Mouse (Mus musculus) neural tube, embryonic 12.5 days (tissue): ENCODE data around the gene Rgl1. TPM values are rescaled to one million over a fixed set of nuclear protein-coding genes. Genes with fewer than 3 reads are reported as not detected.
A peak's percentile ranks its signal among the peaks of the same experiment; 100 is the strongest.

ENCODE experiments used
- ATAC-seq: fragments of 200-750 bp; cut with Nextera tagmentation; 2 replicates; pipeline ENCODE4 v1.8.0; 2017; ENCODE audit warnings: low read depth, mild to moderate bottlenecking, moderate TSS enrichment, moderate library complexity; ENCODE audit not compliant: low FRiP score
- H3K27ac ChIP-seq: fragments of 300-500 bp; sonication (generic); 2 replicates; pipeline ENCODE4 v1.5.1; 2016
- H3K27me3 ChIP-seq: fragments of 300-500 bp; sonication (generic); replicated peaks from 2 replicates; pipeline ENCODE4 v1.6.1; 2016; ENCODE audit warnings: mild to moderate bottlenecking
- H3K36me3 ChIP-seq: fragments of 300-500 bp; sonication (generic); 2 replicates; pipeline ENCODE4 v1.6.1; 2016; ENCODE audit warnings: mild to moderate bottlenecking
- H3K4me1 ChIP-seq: fragments of 300-500 bp; sonication (generic); 2 replicates; pipeline ENCODE4 v1.6.1; 2016
- H3K4me2 ChIP-seq: fragments of 300-500 bp; sonication (generic); replicated peaks from 2 replicates; pipeline ENCODE4 v1.6.1; 2016; ENCODE audit warnings: mild to moderate bottlenecking
- H3K4me3 ChIP-seq: fragments of 300-500 bp; sonication (generic); 2 replicates; pipeline ENCODE4 v1.5.1; 2016
- H3K9ac ChIP-seq: fragments of 300-500 bp; sonication (generic); 2 replicates; pipeline ENCODE4 v1.6.1; 2016; ENCODE audit warnings: mild to moderate bottlenecking
- H3K9me3 ChIP-seq: fragments of 300-500 bp; sonication (generic); 2 replicates; pipeline ENCODE4 v1.6.1; 2016; ENCODE audit warnings: mild to moderate bottlenecking
- WGBS: fragments of 180-500 bp; shearing (Covaris S2); methylation state at CpG from one replicate; pipeline ENCODE4 v1.1.7; 2016; 5-methylcytosine and 5-hydroxymethylcytosine counted together
- polyA plus RNA-seq: library from polyadenylated mRNA; unstranded; fragments of >200 nt; fragmentation: Nextera tagmentation; extraction: Ambion mirVana; gene quantifications from 2 replicates; pipeline ENCODE4 v1.2.1, GENCODE M21; 2016

The Rgl1 gene
- polyA plus RNA-seq, 1 experiment from 2014 or later, result 22.7 TPM

DNA sequence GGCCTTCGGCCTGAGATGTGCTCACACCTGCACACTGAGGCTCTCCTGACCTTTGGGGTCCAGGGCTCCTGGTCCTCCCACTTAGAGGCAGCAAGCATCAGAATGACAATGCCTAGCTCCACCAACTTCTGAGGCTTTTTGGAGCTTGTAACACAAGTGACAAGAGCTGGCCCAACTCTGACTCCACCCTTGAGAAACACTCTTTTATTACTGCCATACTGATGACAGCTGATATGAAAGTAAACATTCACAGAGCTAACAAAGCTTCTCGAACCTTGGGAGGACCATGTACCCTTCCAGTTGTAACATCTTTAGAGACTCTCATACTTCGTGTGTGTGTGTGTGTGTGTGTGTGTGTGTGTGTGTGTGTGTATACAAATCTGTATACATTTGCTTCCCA lies 40.1 kb downstream of the Rgl1 start:
- no peaks in the 10 kb centered on the region for H3K9me3 ChIP-seq
- 87% methylated on average over 3 of the region's 3 CpGs for WGBS
- no peak for ATAC-seq

GRCm38 (mm10) chr1:152724286-152724685 lies 41.9 kb downstream of the Rgl1 start:
- no peaks in the 10 kb centered on the region for H3K36me3 ChIP-seq
- H3K4me3 ChIP-seq, result no peak overlapping the region
- H3K4me1 ChIP-seq, result no peaks in the 10 kb centered on the region
- H3K4me2 ChIP-seq, result no peak overlapping the region
- no peak overlapping the region for H3K27ac ChIP-seq
- H3K9me3 ChIP-seq, result no peaks in the 10 kb centered on the region
- ATAC-seq, result no peak
- H3K9ac ChIP-seq, result no peak overlapping the region
- no peaks in the 10 kb centered on the region for H3K27me3 ChIP-seq

More for the DNA sequence above, 40.1 kb downstream of the Rgl1 start:
- Histone ChIP-seq H3K27me3 (no peaks in the 10 kb centered on the region), H3K4me2 (no peak overlapping the region), H3K36me3 (no peaks in the 10 kb centered on the region), H3K4me3 (no peak overlapping the region), H3K9ac (no peak overlapping the region), H3K27ac (no peak overlapping the region), H3K4me1 (no peaks in the 10 kb centered on the region)

DNA sequence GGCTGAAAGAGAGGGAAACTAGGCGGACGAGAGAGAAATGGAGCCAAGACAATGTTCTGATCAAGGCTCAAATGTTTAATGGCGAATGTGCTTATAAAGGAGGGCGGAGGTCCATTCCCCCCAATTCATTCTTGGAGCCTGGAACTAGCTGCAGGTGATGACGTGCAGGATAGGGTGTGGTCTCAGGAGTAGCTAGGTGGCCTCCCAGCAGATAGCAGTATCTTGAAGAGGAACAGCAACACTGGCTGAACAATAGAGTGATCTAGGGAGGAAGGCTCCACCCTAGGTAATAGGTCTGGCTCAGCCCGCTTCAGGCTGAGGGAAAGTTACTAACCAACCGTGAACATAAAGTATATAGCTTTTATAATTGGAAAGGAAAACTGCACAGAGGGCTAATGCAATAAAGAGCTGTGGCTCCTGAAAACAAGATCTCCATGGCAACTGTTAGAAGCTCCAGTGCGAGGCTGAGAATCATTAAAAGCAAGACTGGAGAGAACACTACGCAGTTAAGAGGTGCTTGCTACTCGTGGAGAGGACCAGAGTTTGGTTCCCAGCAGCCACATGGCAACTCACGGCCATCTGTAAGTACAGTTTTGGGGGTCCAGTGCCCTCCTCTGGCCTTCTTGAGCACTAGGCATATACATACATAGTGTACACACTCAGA lies 44.5 kb downstream of the Rgl1 start:
- Histone ChIP-seq H3K36me3 (no peaks in the 10 kb centered on the region), H3K4me2 (no peak overlapping the region), H3K9ac (no peak overlapping the region), H3K27me3 (no peaks in the 10 kb centered on the region), H3K4me1 (no peaks in the 10 kb centered on the region), H3K4me3 (no peak overlapping the region), H3K27ac (no peak overlapping the region), H3K9me3 (no peaks in the 10 kb centered on the region)
- 86% methylated on average over 11 of the region's 11 CpGs for WGBS
- no peak for ATAC-seq

DNA sequence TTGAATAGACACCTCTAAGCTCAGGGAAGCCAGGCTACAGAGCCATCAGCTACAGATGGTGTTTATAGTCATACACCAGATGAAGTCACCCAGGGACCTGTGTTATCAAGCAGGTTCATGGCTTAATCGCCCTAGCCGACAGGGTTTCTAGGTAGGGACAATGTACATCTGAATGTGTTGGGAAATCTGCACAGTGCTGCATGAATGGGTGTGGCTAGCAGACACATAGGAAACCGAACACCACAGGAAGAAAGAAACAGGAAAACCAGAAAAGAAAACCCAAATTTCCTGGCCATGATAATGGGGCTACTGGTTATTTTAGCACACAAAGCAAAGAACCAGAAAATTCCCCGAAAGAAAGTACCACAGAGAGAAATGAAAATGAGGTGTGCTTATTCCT lies 45.2 kb downstream of the Rgl1 start:
- no peaks in the 10 kb centered on the region for H3K36me3 ChIP-seq
- no peak for ATAC-seq
- WGBS, result 91% methylated on average over 4 of the region's 4 CpGs
- no peak overlapping the region for H3K27ac ChIP-seq
- H3K4me1 ChIP-seq, result no peaks in the 10 kb centered on the region
- no peaks in the 10 kb centered on the region for H3K9me3 ChIP-seq
- H3K4me3 ChIP-seq, result no peak overlapping the region
- no peak overlapping the region for H3K4me2 ChIP-seq
- H3K9ac ChIP-seq, result no peak overlapping the region
- H3K27me3 ChIP-seq, result no peaks in the 10 kb centered on the region

DNA sequence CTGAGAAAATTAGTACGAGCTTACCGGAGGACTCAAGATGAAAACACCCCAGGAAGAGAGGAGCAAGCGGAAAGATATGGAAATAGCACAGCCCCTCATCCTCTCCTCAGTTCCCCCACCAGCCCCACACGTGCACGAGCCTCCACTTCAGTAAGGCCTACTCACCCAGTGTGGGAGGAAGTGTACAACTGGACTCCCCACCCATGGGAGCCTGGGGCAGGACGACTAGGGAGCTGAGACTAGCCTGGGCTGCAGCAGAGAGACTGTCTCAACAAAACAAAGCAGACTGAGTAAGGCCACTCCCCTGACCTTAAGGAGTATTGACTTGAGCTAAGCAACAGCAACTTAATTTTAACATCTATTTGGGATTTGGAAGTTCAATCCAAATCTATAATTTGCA lies 48.0 kb downstream of the Rgl1 start:
- Histone ChIP-seq H3K36me3 (no peaks in the 10 kb centered on the region), H3K4me1 (no peaks in the 10 kb centered on the region), H3K9ac (no peak overlapping the region), H3K9me3 (no peaks in the 10 kb centered on the region), H3K4me3 (no peak overlapping the region), H3K4me2 (no peak overlapping the region), H3K27me3 (no peaks in the 10 kb centered on the region), H3K27ac (no peak overlapping the region)
- ATAC-seq, result no peak
- 71% methylated on average over 6 of the region's 6 CpGs for WGBS

DNA sequence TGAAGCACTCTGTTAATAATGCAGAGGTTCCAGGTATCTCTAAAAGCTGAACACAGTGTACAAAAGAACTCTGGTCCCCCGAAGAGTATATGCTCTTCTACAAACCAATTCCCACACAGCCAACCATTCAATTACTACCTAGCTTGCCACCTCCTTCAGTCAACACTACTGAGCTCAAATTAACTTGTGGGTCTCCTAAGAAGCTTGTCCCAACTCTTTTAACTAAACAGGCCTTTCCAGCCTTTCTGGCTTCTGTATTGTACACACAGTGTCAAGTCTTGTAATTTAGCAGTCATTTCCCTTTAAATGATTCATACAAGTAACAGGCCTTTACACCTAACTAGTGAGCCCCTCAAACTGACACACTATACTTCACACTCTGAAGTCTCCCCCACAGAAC lies 48.8 kb downstream of the Rgl1 start:
- 92% methylated on average over 1 of the region's 1 CpGs for WGBS
- Histone ChIP-seq H3K27me3 (no peaks in the 10 kb centered on the region), H3K9ac (no peak overlapping the region), H3K27ac (no peak overlapping the region), H3K9me3 (no peaks in the 10 kb centered on the region), H3K4me2 (no peak overlapping the region), H3K4me3 (no peak overlapping the region), H3K36me3 (no peaks in the 10 kb centered on the region), H3K4me1 (no peaks in the 10 kb centered on the region)
- ATAC-seq, result no peak

DNA sequence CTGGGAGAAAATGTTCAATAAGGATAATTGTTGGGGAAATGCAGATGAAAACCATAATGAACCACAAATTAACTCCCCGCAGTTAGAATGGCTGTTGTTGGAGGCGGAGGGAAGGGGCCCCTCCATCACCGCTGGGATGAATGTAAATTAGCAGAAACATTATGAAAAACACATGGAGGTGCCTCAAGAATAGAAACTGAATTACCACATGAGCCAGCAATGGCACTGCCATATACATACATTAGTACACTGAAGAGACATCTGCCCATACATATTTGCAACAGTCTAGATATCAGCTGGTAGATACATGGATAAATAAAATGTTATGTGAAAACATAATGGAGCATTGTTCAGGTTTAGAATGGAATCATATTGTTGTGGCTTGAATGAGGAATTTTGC lies 51.7 kb downstream of the Rgl1 start:
- Histone ChIP-seq H3K9me3 (no peaks in the 10 kb centered on the region), H3K9ac (no peak overlapping the region), H3K4me2 (no peak overlapping the region), H3K36me3 (no peaks in the 10 kb centered on the region), H3K27ac (no peak overlapping the region), H3K4me1 (no peaks in the 10 kb centered on the region), H3K4me3 (no peak overlapping the region), H3K27me3 (no peaks in the 10 kb centered on the region)
- WGBS, result 74% methylated on average over 3 of the region's 3 CpGs
- no peak for ATAC-seq

DNA sequence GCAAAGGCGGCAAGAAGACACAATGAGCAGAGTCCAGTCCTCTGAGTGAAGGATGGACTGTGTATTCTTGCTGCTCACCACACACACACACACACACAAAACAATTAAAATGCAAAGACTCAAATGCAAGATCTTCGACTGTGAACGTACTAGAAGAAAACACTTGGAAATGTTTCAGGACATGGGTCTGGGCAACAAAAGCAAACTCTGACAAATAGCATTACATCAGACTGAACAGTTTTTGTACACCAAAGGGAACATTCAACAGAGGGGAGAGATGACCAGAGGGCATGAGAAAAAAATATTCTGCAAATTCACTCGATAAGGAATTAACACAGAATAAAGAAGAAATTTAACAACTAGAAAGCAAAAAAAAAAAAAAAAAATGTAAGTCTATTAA lies 52.2 kb downstream of the Rgl1 start:
- no peaks in the 10 kb centered on the region for H3K27me3 ChIP-seq
- ATAC-seq, result no peak
- no peaks in the 10 kb centered on the region for H3K9me3 ChIP-seq
- H3K4me2 ChIP-seq, result no peak overlapping the region
- H3K27ac ChIP-seq, result no peak overlapping the region
- WGBS, result 88% methylated on average over 4 of the region's 4 CpGs
- no peaks in the 10 kb centered on the region for H3K36me3 ChIP-seq
- H3K9ac ChIP-seq, result no peak overlapping the region
- no peaks in the 10 kb centered on the region for H3K4me1 ChIP-seq
- no peak overlapping the region for H3K4me3 ChIP-seq

- no peak overlapping the region for H3K27ac ChIP-seq
- no peaks in the 10 kb centered on the region for H3K27me3 ChIP-seq
- H3K4me2 ChIP-seq, result no peak overlapping the region
- no peak for ATAC-seq
- H3K9ac ChIP-seq, result no peak overlapping the region
- H3K36me3 ChIP-seq, result no peaks in the 10 kb centered on the region
- H3K9me3 ChIP-seq, result no peaks in the 10 kb centered on the region
- H3K4me1 ChIP-seq, result no peaks in the 10 kb centered on the region
- 90% methylated on average over 4 of the region's 4 CpGs for WGBS
- H3K4me3 ChIP-seq, result no peak overlapping the region
These were observed 55.1 kb downstream of the Rgl1 start for GRCm38 (mm10) chr1:152711037-152711436.

- no peaks in the 10 kb centered on the region for H3K27me3 ChIP-seq
- no peak for ATAC-seq
- H3K4me2 ChIP-seq, result no peak overlapping the region
- H3K4me3 ChIP-seq, result no peak overlapping the region
- H3K9me3 ChIP-seq, result no peaks in the 10 kb centered on the region
- no peak overlapping the region for H3K9ac ChIP-seq
- H3K36me3 ChIP-seq, result no peaks in the 10 kb centered on the region
- 90% methylated on average over 2 of the region's 2 CpGs for WGBS
- H3K4me1 ChIP-seq, result peaks cover 7% of the 10 kb centered on the region; the same call in 1 of the 2 replicates
- H3K27ac ChIP-seq, result no peak overlapping the region
These were observed 58.6 kb downstream of the Rgl1 start for GRCm38 (mm10) chr1:152707560-152707959.

- no peaks in the 10 kb centered on the region for H3K27me3 ChIP-seq
- no peak overlapping the region for H3K9ac ChIP-seq
- H3K4me3 ChIP-seq, result no peak overlapping the region
- no peak for ATAC-seq
- no peaks in the 10 kb centered on the region for H3K9me3 ChIP-seq
- H3K27ac ChIP-seq, result no peak overlapping the region
- H3K4me2 ChIP-seq, result no peak overlapping the region
- H3K4me1 ChIP-seq, result peaks cover 7% of the 10 kb centered on the region; the same call in 1 of the 2 replicates
- WGBS, result 63% methylated on average over 6 of the region's 6 CpGs
- H3K36me3 ChIP-seq, result no peaks in the 10 kb centered on the region
These were observed 62.2 kb downstream of the Rgl1 start for GRCm38 (mm10) chr1:152703941-152704340.

- Histone ChIP-seq H3K9ac (no peak overlapping the region), H3K4me3 (no peak overlapping the region), H3K4me1 (peaks cover 7% of the 10 kb centered on the region; the same call in 1 of the 2 replicates), H3K4me2 (no peak overlapping the region), H3K36me3 (no peaks in the 10 kb centered on the region), H3K27me3 (no peaks in the 10 kb centered on the region), H3K27ac (no peak overlapping the region), H3K9me3 (no peaks in the 10 kb centered on the region)
- WGBS, result 22% methylated on average over 6 of the region's 6 CpGs
- ATAC-seq, result peak; percentile 37; the same call in 1 of the 2 replicates
These were observed 63.2 kb downstream of the Rgl1 start for GRCm38 (mm10) chr1:152702920-152703319.

GRCm38 (mm10) chr1:152701066-152701465 lies 65.1 kb downstream of the Rgl1 start:
- no peak overlapping the region for H3K9ac ChIP-seq
- no peaks in the 10 kb centered on the region for H3K9me3 ChIP-seq
- peaks cover 7% of the 10 kb centered on the region; the same call in 1 of the 2 replicates for H3K4me1 ChIP-seq
- H3K36me3 ChIP-seq, result no peaks in the 10 kb centered on the region
- H3K27me3 ChIP-seq, result no peaks in the 10 kb centered on the region
- no peak overlapping the region for H3K4me2 ChIP-seq
- H3K27ac ChIP-seq, result no peak overlapping the region
- WGBS, result 87% methylated on average over 5 of the region's 5 CpGs
- no peak overlapping the region for H3K4me3 ChIP-seq
- no peak for ATAC-seq
